Mouse (Mus musculus) ES-E14 (cell line): ENCODE data around the gene Zfp36. TPM values are rescaled to one million over a fixed set of nuclear protein-coding genes. Genes with fewer than 3 reads are reported as not detected.

Experiments
- DNase-seq: peaks from one replicate; pipeline ENCODE4 v3.0.0-alpha.2; 2013; ENCODE audit warnings: low read depth, low spot score
- H3K27ac ChIP-seq: 2 replicates; pipeline ENCODE4 v1.5.1; 2012; ENCODE audit warnings: low read depth, mild to moderate bottlenecking, low read length, moderate library complexity, mixed read lengths; ENCODE audit not compliant: poor library complexity, insufficient read depth, severe bottlenecking
- H3K36me3 ChIP-seq: 2 replicates; pipeline ENCODE4 v1.6.1; 2012; ENCODE audit warnings: mild to moderate bottlenecking, low read length, moderate library complexity, mixed read lengths; ENCODE audit not compliant: control insufficient read depth, poor library complexity, insufficient read depth, severe bottlenecking
- H3K4me1 ChIP-seq, 2 experiments: fragments of 150-350 bp in 1 of 2; sonication (generic) in 1 of 2; 2 replicates each; pipeline ENCODE4 v1.6.1; 2012; ENCODE audit warnings: low read length in 2 of 2, mild to moderate bottlenecking in 1 of 2, mixed read lengths in 1 of 2; ENCODE audit not compliant: control insufficient read depth in 2 of 2, insufficient read depth in 2 of 2, poor library complexity in 1 of 2
- H3K4me3 ChIP-seq, 2 experiments: fragments of 150-350 bp in 1 of 2; sonication (generic) in 1 of 2; 2 replicates each; pipeline ENCODE4 v1.5.1; 2012; ENCODE audit warnings: low read length in 2 of 2, low read depth in 1 of 2, mild to moderate bottlenecking in 1 of 2, mixed read lengths in 1 of 2; ENCODE audit not compliant: insufficient read depth in 1 of 2, poor library complexity in 1 of 2, severe bottlenecking in 1 of 2
- H3K9ac ChIP-seq: 2 replicates; pipeline ENCODE4 v1.6.1; 2012; ENCODE audit warnings: low read depth, mild to moderate bottlenecking, low read length, mixed read lengths; ENCODE audit not compliant: poor library complexity, insufficient read depth, severe bottlenecking
- H3K9me3 ChIP-seq: fragments of 150-350 bp; sonication (generic); 2 replicates; pipeline ENCODE4 v1.6.1; 2012; ENCODE audit warnings: low read depth, mild to moderate bottlenecking, low read length; ENCODE audit not compliant: control insufficient read depth, insufficient read depth
- CHD2 ChIP-seq: IDR thresholded peaks from 2 replicates; pipeline ENCODE4 v1.6.1; 2014; ENCODE audit warnings: mild to moderate bottlenecking, low read depth, low read length, inconsistent platforms
- HCFC1 ChIP-seq: IDR thresholded peaks from 2 replicates; pipeline ENCODE4 v1.6.1; 2012; ENCODE audit warnings: low read length, inconsistent platforms, borderline replicate concordance; ENCODE audit not compliant: insufficient read depth
- MAFK ChIP-seq: IDR thresholded peaks from 2 replicates; pipeline ENCODE4 v1.6.1; 2014; ENCODE audit warnings: mild to moderate bottlenecking, low read depth, low read length, inconsistent platforms; ENCODE audit not compliant: insufficient read depth
- ZC3H11A ChIP-seq: IDR thresholded peaks from 2 replicates; pipeline ENCODE4 v1.6.1; 2012; ENCODE audit warnings: low read depth, mild to moderate bottlenecking, inconsistent platforms, low read length, borderline replicate concordance
- ZNF384 ChIP-seq: IDR thresholded peaks from 2 replicates; pipeline ENCODE4 v1.6.1; 2012; ENCODE audit warnings: low read depth, low read length, inconsistent platforms
- in situ Hi-C, 2 experiments: fragments of 600-800 bp; cut with MboI; formaldehyde crosslinking; loops; one replicate each; pipeline ENCODE4 v1.15.1; 2025; ENCODE audit warnings: low sequenced_read_pairs in 2 of 2, inconsistent platforms in 1 of 2; ENCODE audit not compliant: unreplicated experiment in 2 of 2
- total RNA-seq: library from RNA; depleted of rRNA; stranded (reverse); fragments of 300-350 nt; gene quantifications from 2 replicates; pipeline ENCODE4 v1.2.3, GENCODE M21; 2012

The Zfp36 gene
- total RNA-seq, 1 experiment, result 5.0 TPM

DNA sequence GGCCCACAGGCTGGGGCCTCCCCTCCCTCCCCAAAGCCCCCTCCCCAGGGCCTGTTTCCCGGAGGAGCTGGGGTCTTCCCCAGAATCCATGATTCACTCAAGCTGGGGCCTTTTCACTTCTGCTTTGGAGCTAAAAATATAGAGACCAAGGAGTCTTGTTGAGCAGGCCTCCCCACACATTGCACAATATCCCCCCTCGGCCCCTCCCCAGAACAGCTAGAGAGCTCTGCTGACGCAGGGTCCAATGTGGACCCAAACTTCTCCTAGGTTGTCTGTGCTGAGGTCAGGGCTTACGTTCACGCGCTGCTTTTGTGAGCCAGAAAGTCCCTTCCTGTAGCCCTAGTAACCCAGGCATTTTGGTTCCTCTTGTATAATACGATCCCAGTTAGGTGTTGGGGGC, 6.0 kb upstream of the Zfp36 start:
- H3K4me3 ChIP-seq, result no peak overlapping the region
- DNase-seq, result no peak
- no peak for TF ChIP-seq ZNF384
- TF ChIP-seq ZC3H11A, result no peak
- in situ Hi-C loops, result no loop called here
- H3K27ac ChIP-seq, result no peak overlapping the region
- H3K9me3 ChIP-seq, result no peaks in the 10 kb centered on the region
- H3K4me1 ChIP-seq, result peaks cover 11 to 20% of the 10 kb centered on the region in 2 experiments; a peak in 3 of 4 replicates
- H3K9ac ChIP-seq, result peak overlapping the region; percentile 4; the same call in 1 of the 2 replicates
- peaks cover 17% of the 10 kb centered on the region for H3K36me3 ChIP-seq

DNA sequence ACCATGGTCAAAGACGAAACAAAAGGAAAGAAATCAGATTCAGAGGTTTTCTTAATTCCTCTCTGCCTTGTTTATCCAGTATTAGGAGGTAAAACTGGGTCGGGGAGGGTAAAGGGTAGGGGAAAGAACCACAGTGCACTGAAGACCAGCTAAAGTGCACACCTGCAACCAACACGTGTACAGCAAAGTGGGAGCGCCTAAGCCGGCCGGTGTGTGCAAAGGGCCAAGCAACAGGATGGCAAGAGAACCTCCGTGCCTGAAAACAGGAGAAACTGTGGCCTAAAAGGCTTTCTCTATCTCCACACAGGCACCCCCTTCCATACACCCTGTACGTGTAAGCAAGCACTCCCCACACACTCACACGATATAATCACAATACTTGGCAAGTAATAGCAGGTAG, 5.1 kb upstream of the Zfp36 start:
- H3K27ac ChIP-seq, result no peak overlapping the region
- in situ Hi-C loops, result no loop called here

DNA sequence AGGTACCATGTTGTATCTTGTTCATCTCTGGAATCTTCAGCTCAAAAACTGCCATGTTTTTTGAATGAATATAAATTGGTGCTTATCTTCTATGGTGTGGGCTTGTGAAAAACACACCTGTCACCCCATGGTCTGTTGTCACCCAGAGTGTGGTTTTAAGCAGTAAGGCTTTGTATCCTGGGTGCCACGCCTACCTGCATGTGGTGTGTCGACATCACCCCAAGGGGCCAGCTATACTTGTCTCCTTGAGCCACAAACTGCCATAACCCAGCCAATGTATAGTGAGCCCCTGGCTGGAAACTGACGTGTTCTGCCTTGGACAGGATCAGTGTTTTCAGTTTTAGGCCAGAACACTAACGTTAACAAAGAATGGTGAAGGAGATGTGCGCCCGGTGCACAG, 4.1 kb upstream of the Zfp36 start:
- no peak overlapping the region for H3K27ac ChIP-seq
- H3K9me3 ChIP-seq, result no peaks in the 10 kb centered on the region
- in situ Hi-C loops, result no loop called here
- H3K4me1 ChIP-seq, result peaks cover 15 to 23% of the 10 kb centered on the region in 2 experiments; a peak in 3 of 4 replicates
- peaks cover 4% of the 10 kb centered on the region for H3K36me3 ChIP-seq
- no peak for DNase-seq
- no peak overlapping the region for H3K4me3 ChIP-seq
- H3K9ac ChIP-seq, result no peak overlapping the region
- TF ChIP-seq MAFK (no peak), ZC3H11A (no peak), CHD2 (no peak), ZNF384 (no peak), HCFC1 (no peak)

More for the DNA sequence above, 5.1 kb upstream of the Zfp36 start:
- no peaks in the 10 kb centered on the region for H3K9me3 ChIP-seq
- peaks cover 15 to 23% of the 10 kb centered on the region in 2 experiments; a peak in 3 of 4 replicates for H3K4me1 ChIP-seq
- no peak for TF ChIP-seq ZC3H11A
- no peak for TF ChIP-seq CHD2
- TF ChIP-seq HCFC1, result no peak
- TF ChIP-seq ZNF384, result no peak
- no peak for TF ChIP-seq MAFK
- no peak for DNase-seq
- H3K36me3 ChIP-seq, result peaks cover 12% of the 10 kb centered on the region
- H3K4me3 ChIP-seq, result no peak overlapping the region
- no peak overlapping the region for H3K9ac ChIP-seq

DNA sequence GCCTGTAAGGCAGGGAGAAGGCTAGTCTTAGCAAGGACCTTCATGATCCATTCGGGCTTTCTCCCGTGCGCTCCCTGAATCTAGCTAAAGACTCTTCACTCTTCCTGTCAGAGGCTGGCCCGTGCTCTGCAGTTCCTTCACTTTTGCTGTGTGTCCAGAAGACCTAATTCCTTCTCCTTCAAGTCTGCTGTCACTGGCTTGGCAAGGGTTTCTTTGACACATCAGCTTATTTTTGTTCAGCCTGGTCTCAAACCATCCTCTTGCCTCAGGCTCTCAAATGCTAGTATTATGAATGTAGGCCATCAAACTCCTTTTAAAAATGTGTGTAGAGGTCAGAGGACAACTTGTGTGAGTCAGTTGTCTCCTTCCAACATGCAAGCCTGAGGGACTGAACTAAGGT, 3.6 kb upstream of the Zfp36 start:
- Histone ChIP-seq H3K27ac (no peak overlapping the region), H3K4me3 (no peak overlapping the region), H3K9ac (no peak overlapping the region), H3K4me1 (peaks cover 15 to 23% of the 10 kb centered on the region in 2 experiments; a peak in 3 of 4 replicates), H3K36me3 (peaks cover 4% of the 10 kb centered on the region; the same call in 1 of the 2 replicates), H3K9me3 (no peaks in the 10 kb centered on the region)
- in situ Hi-C loops, result no loop called here
- TF ChIP-seq ZNF384, result no peak
- TF ChIP-seq HCFC1, result no peak
- TF ChIP-seq CHD2, result no peak
- no peak for TF ChIP-seq MAFK
- TF ChIP-seq ZC3H11A, result no peak
- DNase-seq, result no peak

DNA sequence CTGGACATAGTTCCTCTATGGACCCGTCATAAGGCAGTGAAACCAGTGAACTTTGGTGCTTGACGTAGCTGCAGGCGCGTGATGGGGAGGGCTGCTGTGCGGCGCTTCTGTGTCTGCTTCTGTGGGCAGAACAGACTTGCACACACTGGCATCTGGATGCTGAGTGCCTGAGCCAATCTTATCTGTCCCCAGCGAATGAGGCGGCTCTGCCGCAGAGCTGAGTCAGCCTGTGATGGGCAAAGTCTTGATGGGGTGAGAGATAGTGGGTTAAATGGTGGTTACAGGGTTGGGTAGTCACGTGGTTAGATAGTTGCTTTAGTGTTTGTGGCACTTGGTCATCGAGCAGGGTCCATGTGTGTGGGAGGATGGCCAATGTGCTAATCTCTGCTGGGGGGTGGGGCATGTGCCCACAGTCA, 2.9 kb upstream of the Zfp36 start:
- peaks cover 15 to 23% of the 10 kb centered on the region in 2 experiments; a peak in 3 of 4 replicates for H3K4me1 ChIP-seq

More for the DNA sequence above, 2.9 kb upstream of the Zfp36 start:
- H3K36me3 ChIP-seq, result peaks cover 4% of the 10 kb centered on the region; the same call in 1 of the 2 replicates
- peak overlapping the region in 1 of 2 experiments; percentile 23; a peak in 1 of 4 replicates for H3K4me3 ChIP-seq
- no peak overlapping the region for H3K9ac ChIP-seq
- no peak overlapping the region for H3K27ac ChIP-seq
- in situ Hi-C loops, result no loop called here
- H3K9me3 ChIP-seq, result no peaks in the 10 kb centered on the region
- TF ChIP-seq MAFK (no peak), CHD2 (no peak), ZNF384 (no peak), ZC3H11A (no peak)
- no peak for DNase-seq
